Mouse (Mus musculus) olfactory bulb, adult 2 months (tissue): ENCODE data around the gene Pla1a.

Experiments used
- CTCF ChIP-seq: fragments of 200-500 bp; IDR thresholded peaks from 2 replicates; pipeline ENCODE4 v1.5.1; 2012; ENCODE audit warnings: low read depth, mild to moderate bottlenecking, low read length, moderate library complexity; ENCODE audit not compliant: insufficient read depth
- POLR2A ChIP-seq: fragments of 200-500 bp; IDR thresholded peaks from 2 replicates; pipeline ENCODE4 v1.6.1; 2012; ENCODE audit warnings: mild to moderate bottlenecking, low read depth, low read length, moderate library complexity; ENCODE audit not compliant: insufficient read depth

GRCm38 (mm10) chr16:38376841-38377249, 56.1 kb downstream of the Pla1a start:
- TF ChIP-seq CTCF (no peak), POLR2A (no peak)
